Mouse (Mus musculus) gastrocnemius, adult 8-10 months (tissue): Measurements from ENCODE around the gene Ptprz1. TPM values are rescaled to one million over a fixed set of nuclear protein-coding genes. Genes with fewer than 3 reads are reported as not detected.

Experiments used
- DNase-seq, 2 experiments: peaks; one replicate each; pipeline ENCODE4 v3.0.0; 2022; ENCODE audit warnings: low spot score in 2 of 2
- total RNA-seq, 4 experiments: library from RNA; stranded (reverse); gene quantifications; 2 replicates each; pipeline ENCODE4 v1.2.4; 2022

Gene Ptprz1
- under 1 TPM; 0.05 to 0.54 (median 0.17) TPM for total RNA-seq

DNA sequence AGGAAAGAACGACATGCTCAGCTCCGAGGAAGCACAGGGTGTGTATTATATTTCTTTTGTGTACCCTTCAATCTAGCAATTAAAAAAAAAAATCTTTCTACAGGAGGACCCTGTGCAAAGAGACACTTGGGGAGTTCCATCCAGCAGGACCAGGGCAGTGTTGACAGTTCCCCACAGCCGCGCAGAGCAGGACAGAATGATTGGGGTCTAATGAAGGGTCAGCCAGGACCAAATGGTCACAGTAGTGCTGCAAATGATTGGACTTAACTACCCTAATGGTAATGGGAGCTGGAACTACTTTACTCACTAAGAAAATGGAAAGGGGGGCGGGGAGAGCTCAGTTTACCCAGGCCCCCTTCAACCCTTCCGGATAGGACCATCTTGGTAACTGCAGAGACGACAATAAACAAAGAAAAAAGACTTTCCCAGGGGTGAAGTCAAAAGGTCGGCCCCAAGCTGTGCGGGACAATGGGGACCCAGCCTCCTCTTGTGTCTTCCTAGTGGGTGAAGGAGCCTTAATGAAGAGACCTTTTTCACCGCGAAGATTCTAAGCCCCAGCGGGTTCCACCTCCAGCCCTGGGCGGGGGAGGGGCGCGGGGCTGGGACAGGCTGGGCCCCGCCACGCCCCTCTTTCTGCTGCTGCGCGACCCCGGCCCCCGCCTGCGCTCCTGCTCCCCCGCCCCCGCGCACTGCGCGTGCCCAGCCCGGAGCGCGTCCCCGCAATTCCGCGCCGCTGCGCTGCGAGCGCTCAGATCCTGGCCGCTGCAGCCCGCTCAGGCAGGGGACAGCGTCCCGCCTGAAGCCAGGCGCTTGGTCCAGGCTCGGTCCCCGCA is at the start of gene Ptprz1:
TSS of gene Ptprz1 (plus strand) at position 722 of the 833 bp plus-strand sequence.
- DNase-seq, result no peak

- no peak for DNase-seq
Observed at GRCm38 (mm10) chr6:22833637-22834036, 41.7 kb upstream of the Ptprz1 start.

DNA sequence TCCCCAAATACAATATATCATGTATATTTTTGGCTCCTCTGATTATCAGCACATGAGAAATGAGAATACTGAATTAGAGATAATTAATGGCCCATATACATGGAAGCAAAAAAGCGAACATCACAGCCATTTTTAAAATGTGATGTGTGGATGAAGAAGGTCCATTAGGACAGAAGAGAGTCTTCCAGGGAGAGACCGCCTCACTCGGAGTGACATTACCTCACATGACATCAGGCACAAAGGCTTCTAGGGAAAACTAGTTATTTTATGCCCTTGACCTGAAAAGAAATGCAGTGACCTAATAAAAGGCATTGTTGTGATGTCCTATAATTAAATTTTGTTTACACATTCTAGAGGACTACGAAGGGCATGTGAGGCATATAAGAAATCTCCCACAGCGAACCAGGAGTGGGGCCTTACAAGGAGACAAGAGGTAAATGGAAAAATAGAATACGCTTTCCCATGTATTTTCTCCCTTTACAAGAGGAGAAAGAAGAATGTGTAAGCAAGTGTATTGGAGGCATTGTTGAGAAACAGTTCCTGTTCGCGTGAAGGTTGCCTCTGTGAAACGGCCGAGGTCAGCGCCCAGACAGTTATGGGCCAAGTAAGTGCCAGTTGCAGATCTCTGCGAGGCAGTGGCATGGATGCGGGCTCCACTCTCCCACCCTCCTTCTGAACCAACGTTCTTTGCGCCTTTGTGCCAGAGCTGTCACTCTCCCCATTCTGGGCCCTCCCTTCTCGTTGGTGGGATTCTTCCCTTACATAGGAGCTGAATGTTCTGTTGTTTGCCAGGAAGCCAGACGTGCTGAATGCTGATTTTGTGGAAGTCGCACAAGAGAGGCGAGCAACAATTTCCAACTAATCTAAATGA is 41.0 kb upstream of the Ptprz1 start:
- no peak for DNase-seq

- DNase-seq, result no peak
Observed at GRCm38 (mm10) chr6:22875614-22876541, 576 bp downstream of the Ptprz1 start.

GRCm38 (mm10) chr6:22887978-22888377 is 12.7 kb downstream of the Ptprz1 start:
- DNase-seq, result no peak

GRCm38 (mm10) chr6:22889333-22889732 is 14.0 kb downstream of the Ptprz1 start:
- DNase-seq, result no peak

DNA sequence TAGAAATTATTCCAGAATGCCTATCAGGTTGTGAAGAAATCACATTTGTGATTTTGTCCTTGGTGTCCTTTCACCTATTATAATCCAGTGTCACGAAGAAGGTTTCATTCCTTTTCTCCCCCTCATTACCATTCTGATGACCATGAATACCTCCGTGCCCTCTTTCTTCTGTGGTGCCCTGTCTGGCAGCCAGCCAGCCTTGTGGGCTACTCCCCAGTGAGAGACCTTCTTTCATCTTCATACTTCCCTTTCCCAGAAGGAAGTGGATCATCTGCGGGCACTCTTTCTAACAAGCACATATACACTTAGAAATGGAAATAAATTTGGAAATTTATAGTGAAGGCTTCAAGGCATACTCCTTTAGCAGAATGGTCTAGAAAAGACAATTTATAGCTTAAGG is 26.7 kb downstream of the Ptprz1 start:
- DNase-seq, result no peak

GRCm38 (mm10) chr6:22908510-22909256 is 33.4 kb downstream of the Ptprz1 start:
- no peak for DNase-seq

GRCm38 (mm10) chr6:22909257-22909907 is 34.1 kb downstream of the Ptprz1 start:
- no peak for DNase-seq

DNA sequence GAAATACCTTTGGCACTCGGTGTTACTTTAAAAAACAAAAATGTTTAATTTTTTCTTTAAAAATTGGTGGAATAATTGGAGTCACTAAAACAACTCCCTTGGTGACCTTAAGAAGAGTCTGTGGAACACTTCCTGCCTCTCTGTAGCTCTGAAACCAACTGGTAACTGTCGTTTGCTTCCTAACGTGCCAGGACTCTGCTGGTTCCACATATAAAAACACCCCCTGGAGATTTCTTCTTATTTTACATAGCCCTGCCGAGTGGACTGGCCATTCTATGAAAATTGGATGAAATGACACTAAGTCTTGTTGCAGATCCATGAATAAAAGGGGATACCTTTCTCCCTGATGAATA is 34.6 kb downstream of the Ptprz1 start:
- DNase-seq, result no peak

DNA sequence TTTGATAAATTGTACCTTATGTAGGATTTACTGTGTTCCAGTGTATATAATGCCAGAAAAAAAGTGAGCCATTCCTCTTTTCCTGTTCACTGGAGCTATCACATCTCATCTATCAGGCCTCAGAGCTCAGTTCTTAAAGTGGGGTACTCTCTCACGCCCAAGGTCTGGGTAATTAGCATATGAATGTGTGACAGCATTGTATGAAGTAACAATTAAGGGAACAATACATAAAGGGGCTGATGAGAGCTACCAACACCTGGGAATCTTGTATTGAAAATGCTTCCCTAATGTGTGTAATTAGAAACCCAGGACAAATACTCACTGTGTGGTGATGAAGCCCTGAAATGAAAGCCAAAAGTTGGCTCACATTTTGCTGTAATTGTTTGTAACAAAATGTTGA is 47.6 kb downstream of the Ptprz1 start:
- no peak for DNase-seq

DNA sequence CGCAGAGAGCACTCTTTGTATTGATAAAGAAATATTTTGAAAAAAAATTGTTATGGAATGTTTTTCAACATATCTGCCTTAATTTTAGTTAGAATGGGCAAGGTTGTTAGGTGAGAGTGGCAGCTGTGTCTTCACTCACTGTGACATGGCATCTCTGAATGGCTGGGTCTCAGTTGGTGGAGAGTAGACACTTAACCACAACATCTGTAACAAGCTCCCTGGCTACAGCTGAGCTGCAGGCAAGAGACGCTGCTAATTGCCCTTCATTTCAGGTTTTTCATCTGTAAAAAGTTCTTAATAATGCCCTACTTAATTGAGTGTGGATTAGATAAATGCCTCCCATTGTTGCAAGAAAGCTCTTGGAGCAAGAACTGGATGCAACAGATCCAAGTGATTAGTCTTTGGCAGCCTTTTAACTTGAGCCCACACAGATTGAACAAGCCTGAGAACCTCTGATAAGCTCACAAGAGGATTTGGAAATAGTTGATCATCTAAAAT is 57.5 kb downstream of the Ptprz1 start:
- DNase-seq, result no peak

DNA sequence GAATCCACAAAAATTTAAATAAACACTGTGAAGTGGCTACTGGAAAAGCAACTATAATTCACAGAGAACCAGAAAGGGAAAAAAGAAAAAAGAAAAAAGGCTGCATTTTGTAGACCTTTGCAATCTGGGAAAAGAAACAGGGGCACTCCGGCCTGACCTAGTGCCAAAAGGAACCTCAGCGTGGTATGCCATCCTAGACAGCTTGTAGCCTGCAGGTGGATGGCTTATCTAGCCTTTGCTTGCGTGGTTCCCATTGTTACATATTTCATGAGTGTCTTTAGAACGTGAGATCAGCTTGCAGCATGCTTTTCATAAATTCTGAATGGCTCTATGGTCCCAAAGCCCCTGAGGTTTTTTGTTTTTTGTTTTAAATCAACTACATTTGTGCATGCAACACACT is 61.8 kb downstream of the Ptprz1 start:
- DNase-seq, result no peak

- no peak for DNase-seq
Observed at GRCm38 (mm10) chr6:22937526-22937925, 62.2 kb downstream of the Ptprz1 start.

DNA sequence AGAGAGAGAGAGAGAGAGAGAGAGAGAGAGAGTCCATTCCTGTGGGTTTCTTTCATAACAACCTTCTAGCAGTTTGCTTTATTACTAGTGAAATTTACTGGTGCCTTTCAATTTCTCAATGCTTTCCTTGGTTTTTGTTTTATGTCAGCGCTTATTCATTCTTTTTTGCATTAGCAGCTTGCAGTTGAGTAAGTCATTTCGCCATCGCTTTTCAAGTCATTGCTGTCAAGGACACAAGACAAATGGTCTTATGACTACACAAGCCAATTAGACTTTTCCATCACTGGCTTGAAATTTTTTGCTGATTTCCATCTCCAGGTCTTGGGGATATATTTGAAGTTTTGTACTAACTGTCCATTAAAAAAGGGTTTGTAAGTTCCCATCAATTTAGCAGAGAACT is 68.9 kb downstream of the Ptprz1 start:
- DNase-seq, result no peak

DNA sequence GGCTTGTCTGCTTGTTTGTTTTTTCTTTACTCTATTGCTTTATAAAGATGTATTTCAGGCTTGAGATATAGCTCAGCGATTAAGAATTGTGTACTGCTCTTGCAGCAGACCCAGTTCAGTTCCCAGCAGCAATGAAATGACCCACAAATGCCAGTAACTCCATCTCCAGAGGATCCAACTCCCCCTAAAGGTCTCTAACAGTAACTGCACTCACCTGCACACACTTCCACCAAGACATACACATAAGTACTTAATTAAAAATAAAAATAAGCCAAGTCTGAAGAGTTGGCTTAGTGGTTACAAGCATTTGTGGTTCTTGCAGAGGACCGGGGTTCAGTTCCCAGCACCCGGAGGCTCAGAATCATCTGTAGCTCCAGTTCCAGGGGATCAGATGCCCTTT is 88.1 kb downstream of the Ptprz1 start:
- DNase-seq, result no peak

DNA sequence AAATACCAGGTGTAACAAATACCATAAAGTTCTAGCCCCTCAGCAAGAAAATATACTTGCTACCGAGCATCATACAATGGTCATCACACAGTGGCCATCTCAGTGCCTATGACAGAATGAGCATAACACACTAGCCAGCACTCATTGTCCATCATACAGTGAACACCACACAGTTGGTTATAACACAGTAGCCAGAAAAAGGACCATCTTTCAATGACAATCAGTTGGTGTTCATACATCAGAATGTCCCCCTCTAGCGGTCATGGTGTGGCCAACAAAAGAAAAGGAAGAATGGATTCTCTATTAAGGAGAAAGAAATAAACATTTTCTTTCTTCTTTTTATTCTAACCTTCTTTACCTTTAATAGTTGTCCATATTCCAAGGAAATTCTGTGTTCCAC is 92.8 kb downstream of the Ptprz1 start:
- DNase-seq, result no peak

- DNase-seq, result no peak
Observed at GRCm38 (mm10) chr6:22983769-22984519, 108.6 kb downstream of the Ptprz1 start.

GRCm38 (mm10) chr6:22984520-22985154 is 109.3 kb downstream of the Ptprz1 start:
- DNase-seq, result no peak
